Mouse (Mus musculus) olfactory bulb, adult 2 months (tissue): ENCODE results near the gene Rpl14.

Experiments used
- CTCF ChIP-seq: fragments of 200-500 bp; IDR thresholded peaks from 2 replicates; pipeline ENCODE4 v1.5.1; 2012; ENCODE audit warnings: low read depth, mild to moderate bottlenecking, low read length, moderate library complexity; ENCODE audit not compliant: insufficient read depth
- POLR2A ChIP-seq: fragments of 200-500 bp; IDR thresholded peaks from 2 replicates; pipeline ENCODE4 v1.6.1; 2012; ENCODE audit warnings: mild to moderate bottlenecking, low read depth, low read length, moderate library complexity; ENCODE audit not compliant: insufficient read depth

- TF ChIP-seq CTCF (no peak), POLR2A (no peak)
Measured at GRCm38 (mm10) chr9:120570334-120570725, 914 bp upstream of the Rpl14 start.
